Mouse (Mus musculus) stomach, postnatal 0 days (tissue): ENCODE results near the gene Igfn1.

ENCODE experiments used
- CTCF ChIP-seq: IDR thresholded peaks from 2 replicates; pipeline ENCODE4 v1.5.1; 2016; ENCODE audit warnings: antibody characterized with exemption, low read depth, mild to moderate bottlenecking, moderate library complexity
- EP300 ChIP-seq: optimal IDR thresholded peaks from 2 replicates; pipeline ENCODE3; 2016; ENCODE audit warnings: antibody characterized with exemption

DNA sequence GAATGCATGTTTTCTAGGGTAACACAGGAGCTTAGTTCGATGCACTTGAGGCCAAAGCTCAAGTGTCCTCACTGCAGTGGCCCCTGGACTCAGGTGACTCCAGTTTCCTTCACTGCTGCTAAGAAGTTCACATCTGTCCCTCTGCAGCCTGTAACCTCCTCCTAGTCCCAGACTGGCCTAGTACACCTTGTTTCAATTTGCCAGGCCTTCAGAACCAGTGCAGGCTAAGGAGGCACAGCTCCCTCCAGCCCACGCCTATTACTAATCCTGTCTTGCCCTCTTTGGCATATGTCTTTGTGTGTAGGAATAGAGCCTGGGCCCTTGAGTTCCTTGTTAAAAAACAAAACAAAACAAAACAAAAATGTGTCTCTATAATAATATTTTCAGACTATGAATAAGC, 11.2 kb upstream of the Igfn1 start:
- TF ChIP-seq CTCF, result no peak
- no peak for TF ChIP-seq EP300
